Mouse (Mus musculus) megakaryocyte, embryonic 14.5 days (primary cell): ENCODE measurements around the gene Rinl.

Experiments used
- FLI1 ChIP-seq: IDR thresholded peaks from 2 replicates; pipeline ENCODE4 v1.6.1; 2012; ENCODE audit warnings: low read length, inconsistent platforms, mixed read lengths
- GATA1 ChIP-seq: IDR thresholded peaks from 3 replicates; pipeline ENCODE4 v1.6.1; 2012; ENCODE audit warnings: mixed read lengths, low read length, inconsistent platforms, borderline replicate concordance

DNA sequence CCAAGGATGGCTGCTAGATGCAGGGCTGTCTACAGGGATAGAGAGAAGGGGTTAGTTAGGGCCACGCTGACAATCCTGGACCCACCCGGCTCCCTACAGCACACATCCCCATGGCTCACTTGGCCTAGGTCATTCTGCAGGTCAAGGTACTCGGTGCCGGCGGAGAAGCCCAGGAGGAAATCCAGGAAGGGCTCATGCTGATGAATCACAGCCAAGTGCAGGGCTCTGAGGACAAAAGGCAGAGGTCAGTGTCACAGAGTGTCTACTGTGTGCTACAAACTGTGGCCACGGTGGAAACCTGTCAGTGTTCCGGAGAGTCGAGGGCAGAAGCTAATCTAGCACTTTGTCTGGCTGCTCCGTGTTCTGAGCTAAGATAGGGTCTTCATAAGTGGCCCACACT lies 26.9 kb upstream of the Rinl start:
- TF ChIP-seq GATA1 (no peak), FLI1 (no peak)
